Mouse (Mus musculus) lung, adult 2 months (tissue): Measurements from ENCODE around the gene 1810062G17Rik.

ENCODE experiments used
- CTCF ChIP-seq: fragments of 200-500 bp; IDR thresholded peaks from 2 replicates; pipeline ENCODE4 v1.5.1; 2011; ENCODE audit warnings: mild to moderate bottlenecking, low read length, control low read depth; ENCODE audit not compliant: insufficient read depth
- POLR2A ChIP-seq: fragments of 200-500 bp; IDR thresholded peaks from 2 replicates; pipeline ENCODE4 v1.6.1; 2011; ENCODE audit warnings: low read depth, mild to moderate bottlenecking, control low read depth, low read length, borderline replicate concordance; ENCODE audit errors: extremely low read depth

DNA sequence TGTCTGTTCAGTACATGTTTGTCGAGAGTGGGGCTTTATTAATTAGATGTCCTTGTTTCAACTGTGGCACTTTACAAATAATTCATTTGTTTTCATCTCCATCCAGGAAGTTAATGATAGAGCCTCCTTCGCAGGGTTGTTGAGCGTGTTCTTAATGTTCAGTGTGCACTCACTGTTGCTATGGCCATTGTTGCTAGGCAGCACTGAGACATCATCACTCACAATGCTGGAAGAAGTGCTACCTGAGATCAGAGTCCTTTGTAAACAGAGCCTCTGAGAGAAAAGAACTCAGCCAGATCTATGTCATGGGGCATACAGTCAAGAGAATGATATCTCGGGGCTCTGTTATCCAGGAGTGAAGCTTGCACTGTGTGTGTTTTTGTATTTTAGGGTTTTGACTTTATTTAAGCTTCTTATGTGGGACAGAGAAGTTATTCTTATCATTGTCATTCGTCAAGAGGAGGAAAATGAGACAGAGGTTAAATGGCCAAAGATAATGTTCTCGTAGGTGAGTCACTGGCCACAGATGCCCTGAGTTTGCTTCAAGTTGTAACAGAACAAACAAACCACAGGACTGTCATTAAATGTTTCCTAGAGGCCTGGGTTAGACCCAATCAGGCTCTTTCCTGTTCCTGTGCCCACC, 18.0 kb downstream of the 1810062G17Rik start:
- TF ChIP-seq CTCF: no peak
- no peak for TF ChIP-seq POLR2A
